Mouse (Mus musculus): ENCODE measurements around the gene Pdpk1.

DNA sequence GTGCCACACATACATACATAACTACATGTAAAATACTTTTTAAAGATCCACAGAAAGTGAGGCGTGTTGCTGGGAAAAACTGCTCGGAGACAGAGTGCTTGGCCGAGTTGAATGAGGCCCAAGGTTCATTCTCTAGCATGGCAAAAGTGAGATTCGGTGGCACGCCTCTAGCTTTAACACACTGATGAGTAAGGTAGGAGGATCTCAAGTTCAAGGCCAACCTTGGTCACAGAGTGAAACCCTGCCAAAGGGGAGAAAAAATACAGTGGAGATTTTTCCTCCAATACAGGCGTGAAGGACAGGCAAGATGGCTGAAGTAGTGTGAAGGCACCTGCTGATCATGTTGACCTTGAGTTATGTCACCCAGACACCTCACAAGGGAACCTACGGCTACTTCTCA, 1.3 kb downstream of the Pdpk1 start:
- TF ChIP-seq CTCF (IDR thresholded peaks at IDR 0.05; ENCODE audit: low read depth) (no peak), EP300 (IDR thresholded peaks at IDR 0.05; ENCODE audit: low read depth) (no peak)
